Mouse (Mus musculus): ENCODE results near the gene Gm42906.

DNA sequence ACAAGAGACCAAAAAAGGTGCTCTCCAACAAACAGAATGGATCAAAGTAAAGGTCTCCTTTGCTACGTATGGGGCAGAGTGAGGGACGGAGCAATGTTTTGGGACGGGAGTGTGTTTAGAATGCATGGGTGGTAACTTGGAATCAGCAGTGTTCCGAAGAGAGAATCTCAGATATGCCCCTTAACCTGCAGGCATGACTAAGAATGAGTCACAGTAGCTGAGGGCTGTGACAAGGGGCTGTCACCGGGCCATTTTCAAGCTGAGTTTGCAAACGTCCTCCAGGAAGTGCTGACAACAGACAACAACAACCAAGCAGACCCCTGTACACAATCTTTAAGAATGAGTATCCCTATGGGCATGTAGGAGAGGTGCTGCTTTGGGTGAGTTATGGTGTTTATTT, 153.7 kb downstream of the Gm42906 start:
- TF ChIP-seq POLR2A (IDR thresholded peaks at IDR 0.05; ENCODE audit: borderline replicate concordance, extremely low read depth, insufficient read depth, insufficient read length, poor library complexity, severe bottlenecking) = no peak
- TF ChIP-seq CTCF (IDR thresholded peaks at IDR 0.05; ENCODE audit: borderline replicate concordance, extremely low read depth, insufficient read depth, insufficient read length) = no peak

Data from brain, embryonic 14.5 days (tissue).